Mouse (Mus musculus) brain, embryonic 14.5 days (tissue): ENCODE data around the gene Myo1h. TPM values are rescaled to one million over a fixed set of nuclear protein-coding genes. Genes with fewer than 3 reads are reported as not detected.

Source experiments
- DNase-seq: peaks from one replicate; pipeline ENCODE4 v3.0.0-alpha.2; 2011; ENCODE audit warnings: low read depth
- CTCF ChIP-seq: fragments of 200-500 bp; IDR thresholded peaks from 2 replicates; pipeline ENCODE4 v1.5.1; 2012; ENCODE audit warnings: inconsistent platforms, mild to moderate bottlenecking, moderate library complexity, borderline replicate concordance; ENCODE audit not compliant: insufficient read depth, insufficient read length; ENCODE audit errors: extremely low read depth
- POLR2A ChIP-seq: fragments of 200-500 bp; IDR thresholded peaks from 2 replicates; pipeline ENCODE4 v1.6.1; 2012; ENCODE audit warnings: mild to moderate bottlenecking, inconsistent platforms, borderline replicate concordance; ENCODE audit not compliant: poor library complexity, insufficient read depth, insufficient read length, severe bottlenecking; ENCODE audit errors: extremely low read depth
- polyA plus RNA-seq: library from polyadenylated mRNA; depleted of rRNA; stranded (reverse); fragments of >200 nt; gene quantifications from 2 replicates; pipeline ENCODE4 v1.2.3, GENCODE M21; 2012

Gene Myo1h
- polyA plus RNA-seq, 1 experiment = 0.37 TPM

- TF ChIP-seq CTCF (peak; percentile 75), POLR2A (no peak)
- DNase-seq = peak; percentile 45
These were observed 35.0 kb downstream of the Myo1h start for GRCm38 (mm10) chr5:114323791-114324507.

GRCm38 (mm10) chr5:114342996-114343395 is 54.0 kb downstream of the Myo1h start:
- TF ChIP-seq CTCF = no peak
- no peak for TF ChIP-seq POLR2A
- no peak for DNase-seq

DNA sequence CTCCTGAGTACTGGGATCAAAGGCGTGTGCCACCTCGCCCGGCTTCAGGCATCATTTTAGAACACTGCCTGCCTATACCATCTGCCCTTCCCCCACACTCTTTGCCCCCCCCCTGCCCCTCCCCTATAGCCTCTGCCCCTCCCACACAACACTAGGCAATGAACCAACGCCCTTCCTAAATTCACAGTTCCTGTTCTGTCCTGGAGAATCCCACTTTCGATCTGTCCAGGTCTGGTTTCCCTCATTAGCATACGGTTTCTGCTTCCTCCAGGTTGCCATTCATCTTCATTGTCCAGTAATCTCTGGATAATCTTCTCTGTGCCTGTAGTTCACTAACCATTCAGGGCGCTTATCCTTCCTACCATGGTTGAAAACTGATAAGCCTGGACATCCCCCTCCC is 54.6 kb downstream of the Myo1h start:
- no peak for DNase-seq
- no peak for TF ChIP-seq POLR2A
- no peak for TF ChIP-seq CTCF

DNA sequence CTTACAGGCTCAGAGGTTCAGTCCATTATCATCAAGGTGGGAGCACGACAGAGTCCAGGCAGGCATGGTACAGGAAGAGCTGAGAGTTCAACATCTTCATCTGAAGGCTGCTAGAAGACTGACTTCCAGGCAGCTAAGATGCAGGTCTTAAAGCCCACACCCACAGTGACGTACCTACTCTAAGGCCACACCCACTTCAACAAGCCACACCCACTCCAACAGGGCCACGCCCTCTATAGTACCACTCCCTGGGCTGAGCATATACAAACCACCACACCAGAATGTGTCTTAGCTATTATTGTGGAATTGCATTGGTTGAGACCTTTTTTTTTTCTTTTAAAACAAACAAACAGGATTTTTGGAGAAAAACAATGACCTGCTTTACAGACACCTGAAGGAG is 56.6 kb downstream of the Myo1h start:
- TF ChIP-seq POLR2A (no peak), CTCF (no peak)
- no peak for DNase-seq

GRCm38 (mm10) chr5:114347005-114347404 is 58.0 kb downstream of the Myo1h start:
- no peak for TF ChIP-seq POLR2A

DNA sequence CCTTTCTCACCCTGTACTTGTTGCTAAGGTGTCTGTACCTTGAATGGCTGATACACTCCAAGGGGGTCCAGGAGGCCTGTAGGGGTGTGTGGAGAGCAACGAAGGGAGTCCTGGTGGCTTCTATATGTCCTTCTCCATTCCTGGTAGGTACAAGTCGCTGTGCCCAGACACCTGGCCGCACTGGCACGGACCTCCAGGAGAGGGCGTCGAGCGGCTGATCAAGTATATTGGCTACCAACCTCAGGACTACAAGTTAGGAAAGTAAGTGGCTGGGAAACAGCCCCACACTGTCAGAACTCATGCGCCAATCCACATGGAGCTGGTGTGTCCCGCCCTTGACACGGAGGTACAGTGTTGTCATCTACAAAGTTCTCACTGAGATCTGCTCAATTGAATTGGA is 62.5 kb downstream of the Myo1h start:
- no peak for DNase-seq
- TF ChIP-seq CTCF (0 out of 2 replicates have a peak, but pooled peaks have one; percentile 13), POLR2A (no peak)

More at GRCm38 (mm10) chr5:114347005-114347404, 58.0 kb downstream of the Myo1h start:
- DNase-seq = no peak

DNA sequence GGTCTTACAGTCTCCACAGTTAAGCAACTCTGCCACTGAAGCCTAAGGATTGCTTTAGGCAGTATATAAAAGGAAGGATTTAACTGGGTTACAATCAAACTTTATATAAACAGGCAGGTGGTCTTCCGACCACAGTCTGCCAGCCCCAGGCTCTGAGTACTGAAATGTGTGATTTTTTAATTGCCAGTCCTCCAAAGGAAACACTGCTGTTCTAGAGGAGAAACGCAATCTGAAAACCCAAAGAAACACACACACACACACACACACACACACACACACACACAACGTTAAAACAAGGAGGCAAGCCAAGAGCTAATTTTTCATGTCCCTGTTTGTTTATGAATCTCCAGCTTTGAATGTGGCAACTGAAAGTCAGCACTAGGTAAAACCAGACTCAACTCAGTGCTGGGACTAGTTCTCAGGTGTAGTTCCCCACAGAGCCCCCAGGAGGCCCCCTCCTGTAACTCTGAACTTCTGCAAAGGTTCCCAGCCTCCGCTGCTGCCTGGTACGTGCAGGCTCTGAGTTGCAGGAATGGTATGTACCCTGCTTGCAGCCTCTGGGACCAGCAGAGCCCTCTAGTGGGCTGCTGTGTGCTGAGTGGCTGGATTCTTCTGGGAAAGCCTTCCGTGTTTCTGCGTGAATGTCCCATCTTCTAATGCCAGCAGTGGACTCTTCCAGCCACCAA is 67.4 kb downstream of the Myo1h start:
- DNase-seq = peak; percentile 77
- TF ChIP-seq POLR2A (no peak), CTCF (peak; percentile 54)

DNA sequence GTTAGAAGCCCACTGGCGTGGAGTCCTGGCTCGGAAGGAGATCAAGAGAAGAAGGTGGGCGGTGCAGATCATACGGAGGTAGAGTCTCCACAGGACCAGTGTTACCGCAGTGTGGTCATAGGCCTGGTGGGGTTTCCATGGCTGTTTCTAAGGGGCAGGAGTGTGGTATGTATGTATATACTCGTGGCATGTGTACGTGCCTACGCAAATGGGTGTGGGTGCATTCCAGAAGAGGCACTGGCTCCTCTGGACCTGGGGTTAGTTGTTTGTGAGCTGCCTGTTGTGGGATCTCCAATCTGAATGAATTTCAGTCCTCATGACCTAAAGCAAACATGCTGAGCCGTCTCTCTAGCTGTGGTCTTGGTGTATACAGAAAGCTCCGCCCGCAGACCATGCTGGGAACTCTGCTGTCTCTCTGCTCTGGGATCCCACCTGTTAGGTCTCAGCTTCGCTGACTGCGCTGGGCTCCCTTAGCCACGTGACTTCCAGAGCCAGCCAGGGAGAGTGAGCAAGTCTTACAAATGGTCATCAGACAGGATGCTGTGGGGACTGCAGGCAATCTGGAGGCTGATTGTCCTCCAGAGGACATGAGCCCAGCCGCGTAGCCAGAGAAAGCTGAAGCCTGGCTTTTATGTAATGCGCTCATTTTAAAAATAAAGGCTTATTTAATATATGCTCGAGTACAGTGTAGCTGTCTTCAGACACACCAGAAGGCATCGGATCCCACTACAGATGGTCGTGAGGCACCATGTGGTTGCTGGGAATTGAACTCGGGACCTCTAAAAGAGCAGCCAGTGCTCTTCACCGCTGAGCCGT is 68.2 kb downstream of the Myo1h start:
- peak; percentile 50 for DNase-seq
- no peak for TF ChIP-seq CTCF
- no peak for TF ChIP-seq POLR2A

DNA sequence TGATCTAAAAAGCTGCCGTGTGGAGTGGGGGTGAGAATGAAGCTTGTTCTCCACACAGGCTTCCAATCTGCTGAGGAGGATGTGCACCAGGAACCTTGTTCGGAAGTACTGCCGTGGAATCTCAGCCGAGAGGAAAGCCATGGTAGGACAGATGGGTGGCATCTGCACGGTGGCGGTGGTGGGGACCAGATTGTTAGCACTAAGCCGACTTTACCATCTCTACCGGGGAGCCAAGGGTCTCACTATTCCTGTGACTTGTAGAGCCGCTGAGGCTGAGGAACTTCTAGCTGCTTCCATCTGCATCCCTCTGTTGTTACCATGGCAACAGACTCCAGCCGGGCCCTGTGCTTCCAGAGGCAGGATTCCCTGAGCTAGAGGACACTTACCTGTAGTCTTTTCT is 69.9 kb downstream of the Myo1h start:
- TF ChIP-seq CTCF (no peak), POLR2A (no peak)
- DNase-seq = peak; percentile 75

DNA sequence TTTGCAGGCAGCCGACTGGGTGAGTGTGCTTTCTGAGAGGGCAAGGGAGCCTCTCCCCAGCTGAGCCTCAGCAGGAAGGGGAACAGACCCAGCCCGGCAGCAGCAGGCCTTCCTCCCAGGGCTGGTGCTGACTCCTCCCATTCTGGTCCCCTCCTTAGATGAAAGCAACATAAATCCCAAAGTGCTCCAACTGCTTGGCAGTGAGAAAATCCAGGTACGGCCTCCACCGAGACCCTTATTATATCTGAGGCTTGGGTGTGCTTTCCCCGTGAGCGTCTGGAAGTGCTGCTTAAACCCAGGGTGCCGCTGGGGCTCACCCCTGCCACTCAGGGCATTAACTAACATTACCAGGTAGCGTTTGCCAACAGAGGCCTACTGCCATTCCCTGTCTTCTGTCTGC is 70.6 kb downstream of the Myo1h start:
- DNase-seq = no peak
- TF ChIP-seq CTCF (no peak), POLR2A (no peak)

GRCm38 (mm10) chr5:114360968-114361367 is 72.0 kb downstream of the Myo1h start:
- TF ChIP-seq POLR2A (no peak), CTCF (no peak)
- no peak for DNase-seq
